In the genomic region with DNA sequence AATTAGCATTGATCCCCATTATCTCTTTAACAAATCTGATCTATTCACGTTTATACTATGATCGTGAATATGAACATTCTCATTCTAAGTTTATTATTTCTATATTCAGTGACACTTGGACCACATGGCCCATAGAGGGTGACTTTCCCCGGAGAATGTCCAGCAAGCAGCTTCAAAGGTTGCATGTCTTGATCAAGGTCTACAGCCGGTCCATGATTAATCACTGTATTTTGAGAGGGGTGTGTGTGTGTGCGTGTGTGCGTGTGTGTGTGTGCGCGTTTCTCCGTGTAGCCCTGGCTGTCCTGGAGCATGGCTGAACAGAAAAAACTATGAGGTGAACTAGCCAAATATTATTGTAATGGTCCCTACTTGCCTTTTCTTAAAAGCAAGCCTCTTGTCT, we compare ENCODE assay signal across 12 mouse cellular contexts.
"Had no signal": no experiment of that assay in that cellular context is flagged by ENCODE, and none has a peak within 500 bp of the region (broad histone marks: within the 10 kb centered on the region; RNA-seq: fewer than 3 reads in every experiment).

No protein-coding gene starts in this region.

- DNase-seq: lung, embryonic 14.5 days; lung, postnatal 10 days; lung, postnatal 4 days; midbrain, embryonic 14.5 days; retina, postnatal 1 day; right cerebral cortex, adult 18-20 months; right cerebral cortex, postnatal 25 days; right cerebral cortex, postnatal 4 days; spleen, adult 18-20 months; thymus, adult 18-20 months; thymus, postnatal 14 days; thymus, postnatal 36 days had no signal
